Mouse (Mus musculus) layer of hippocampus, adult 18-20 months (tissue): ENCODE data around the gene Prkce. TPM values are rescaled to one million over a fixed set of nuclear protein-coding genes. Genes with fewer than 3 reads are reported as not detected.

ENCODE experiments used
- DNase-seq, 2 experiments: peaks; one replicate each; pipeline ENCODE4 v3.0.0; 2022; ENCODE audit warnings: low spot score in 2 of 2
- total RNA-seq, 2 experiments: library from RNA; stranded (reverse); gene quantifications; 2 replicates each; pipeline ENCODE4 v1.2.3; 2021

Prkce gene
- total RNA-seq, 2 experiments from 2014 or later: 388 to 410 TPM

GRCm38 (mm10) chr17:86507342-86508211, 340.0 kb downstream of the Prkce start:
- DNase-seq: no peak

- no peak for DNase-seq
These were observed 340.6 kb downstream of the Prkce start for GRCm38 (mm10) chr17:86508212-86508490.

DNA sequence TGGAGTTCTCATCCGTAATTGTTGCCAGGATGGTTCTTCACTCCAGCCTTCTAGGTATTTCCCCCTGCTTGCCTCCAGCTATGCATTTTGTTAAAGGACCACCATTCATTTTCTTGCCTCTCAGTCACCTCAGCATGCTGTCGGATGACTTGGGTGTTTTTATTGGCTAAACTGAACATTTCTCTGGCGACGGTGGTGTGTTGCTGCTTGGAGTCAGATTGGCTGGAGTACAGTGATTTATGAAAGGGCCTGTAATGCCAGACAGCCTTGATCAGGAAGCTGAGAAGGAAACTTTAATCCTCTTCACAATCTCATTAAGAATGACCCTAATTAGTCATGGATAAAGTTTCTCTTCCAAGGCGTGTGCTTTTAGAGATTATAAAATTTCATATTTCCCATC, 342.3 kb downstream of the Prkce start:
- DNase-seq: no peak

- DNase-seq: no peak
These were observed 347.5 kb downstream of the Prkce start for GRCm38 (mm10) chr17:86514974-86515620.

GRCm38 (mm10) chr17:86516630-86517029, 349.0 kb downstream of the Prkce start:
- no peak for DNase-seq

DNA sequence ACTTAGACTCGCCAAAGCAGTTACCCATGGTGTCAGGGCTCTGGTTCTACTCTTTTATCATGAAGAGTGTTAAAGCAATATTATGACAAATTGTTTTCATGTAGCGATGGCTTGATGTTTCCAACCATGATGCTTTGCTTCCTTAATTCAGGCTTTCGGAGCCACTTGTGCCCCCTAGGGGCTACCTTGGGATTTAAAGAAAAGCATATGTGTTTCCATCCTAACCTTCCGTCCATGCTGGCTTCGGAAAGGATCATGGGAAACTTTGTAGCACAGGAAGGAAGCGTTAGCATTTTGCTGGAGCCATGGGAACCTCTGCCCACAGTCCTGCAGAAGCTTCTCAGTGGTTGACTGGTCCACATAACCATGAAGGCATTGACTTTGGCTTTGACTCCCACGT, 351.0 kb downstream of the Prkce start:
- no peak for DNase-seq

GRCm38 (mm10) chr17:86521252-86521651, 353.7 kb downstream of the Prkce start:
- DNase-seq: no peak

DNA sequence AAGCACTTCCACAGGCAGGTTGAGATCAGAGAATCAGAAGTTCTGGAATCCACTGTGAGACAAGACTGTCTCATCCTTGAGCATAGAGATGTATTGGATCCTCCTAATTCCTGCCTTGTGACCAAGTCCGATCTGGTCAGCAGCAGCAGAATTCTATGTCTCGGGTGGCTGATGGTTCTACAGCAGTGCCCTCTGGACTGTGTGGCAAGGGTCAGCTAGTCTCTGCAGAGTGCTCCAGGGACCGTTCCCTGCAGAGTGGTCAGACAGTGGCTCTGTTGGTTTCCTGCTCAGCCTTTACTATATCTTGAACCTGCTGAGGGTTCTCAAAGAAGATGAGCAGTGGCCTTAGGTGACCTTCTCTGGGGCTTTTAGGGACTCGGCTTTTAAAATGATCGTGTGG, 355.1 kb downstream of the Prkce start:
- DNase-seq: no peak

GRCm38 (mm10) chr17:86523374-86523773, 355.8 kb downstream of the Prkce start:
- DNase-seq: no peak

GRCm38 (mm10) chr17:86523843-86524242, 356.3 kb downstream of the Prkce start:
- no peak for DNase-seq

- no peak for DNase-seq
These were observed 357.5 kb downstream of the Prkce start for GRCm38 (mm10) chr17:86525075-86525474.

GRCm38 (mm10) chr17:86526016-86526415, 358.4 kb downstream of the Prkce start:
- DNase-seq: no peak

DNA sequence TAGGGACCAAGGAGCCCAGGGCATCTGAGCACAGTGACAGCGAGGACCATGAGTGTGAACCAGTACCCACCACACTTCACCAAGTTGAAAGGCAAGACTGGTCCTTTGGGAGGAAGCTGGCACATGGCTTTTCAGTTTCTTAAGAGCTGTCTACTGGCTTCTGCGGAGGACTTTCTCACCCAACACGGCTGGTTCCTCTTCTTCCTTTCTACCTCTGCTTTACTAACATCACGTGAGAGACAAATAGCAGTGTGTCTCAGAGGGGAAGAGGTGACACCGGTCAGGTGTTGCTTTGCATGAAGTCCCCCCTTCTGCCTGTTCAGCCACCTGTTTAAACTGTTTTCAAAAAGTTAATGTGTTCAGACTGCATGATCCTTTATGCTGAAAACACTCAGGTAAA, 359.7 kb downstream of the Prkce start:
- no peak for DNase-seq

- no peak for DNase-seq
These were observed 361.4 kb downstream of the Prkce start for GRCm38 (mm10) chr17:86529003-86529402.

- DNase-seq: no peak
These were observed 361.8 kb downstream of the Prkce start for GRCm38 (mm10) chr17:86529411-86529810.

- no peak for DNase-seq
These were observed 363.6 kb downstream of the Prkce start for GRCm38 (mm10) chr17:86531231-86531630.

GRCm38 (mm10) chr17:86532783-86533548, 365.4 kb downstream of the Prkce start:
- DNase-seq: no peak

DNA sequence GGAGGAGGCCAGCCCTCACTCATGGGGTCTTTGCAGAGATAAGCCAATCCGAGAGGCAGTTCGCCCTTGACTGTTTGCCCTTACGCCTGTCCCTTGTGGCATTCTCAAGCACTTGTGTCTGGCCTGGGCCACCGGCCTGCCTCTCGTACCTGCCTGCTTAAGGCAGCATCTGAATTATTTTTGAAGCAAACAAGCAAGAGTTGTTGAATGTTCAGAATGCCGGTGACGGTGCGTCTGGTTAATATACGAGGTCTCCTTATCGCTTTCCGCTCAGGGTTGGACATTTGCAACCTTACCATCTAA, 365.9 kb downstream of the Prkce start:
- no peak for DNase-seq

DNA sequence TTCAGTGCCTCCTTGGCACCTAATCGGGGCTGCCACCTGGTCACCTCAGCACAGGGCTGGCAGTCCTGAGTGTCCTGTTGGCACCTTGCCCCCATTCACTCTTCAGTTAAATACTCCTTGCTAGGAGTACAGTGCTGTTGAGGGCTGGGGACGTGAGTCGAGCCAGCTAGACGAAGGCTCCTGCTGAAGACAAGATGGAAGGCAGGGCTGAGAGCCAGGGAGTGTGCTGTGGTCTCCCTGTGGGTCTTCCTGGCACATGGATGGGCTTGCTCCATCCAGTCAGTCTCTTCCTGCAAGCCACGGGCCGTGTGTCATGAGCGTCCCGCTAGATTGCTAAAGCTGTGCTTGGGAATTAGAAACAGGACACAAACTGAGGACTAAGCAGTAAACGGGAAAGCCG, 367.5 kb downstream of the Prkce start:
- no peak for DNase-seq

- peak; percentile 67 to 94 for DNase-seq
These were observed 368.5 kb downstream of the Prkce start for GRCm38 (mm10) chr17:86535827-86536656.

- DNase-seq: no peak
These were observed 372.4 kb downstream of the Prkce start for GRCm38 (mm10) chr17:86539881-86540430.
